Mouse (Mus musculus): ENCODE data around the gene Pdcd1lg2.

- no peak for TF ChIP-seq USF1 (IDR thresholded peaks at IDR 0.05; ENCODE audit: low read depth)
- TF ChIP-seq POLR2A (IDR thresholded peaks at IDR 0.05; ENCODE audit: insufficient read length, low read depth) = no peak
- no peak for TF ChIP-seq MAX (IDR thresholded peaks at IDR 0.05; ENCODE audit: low read depth)
- no peak for TF ChIP-seq MYOG (IDR thresholded peaks at IDR 0.05; ENCODE audit: control insufficient read depth in 1 of 3, insufficient read depth in 1 of 3, insufficient read length in 2 of 3, low read depth in 2 of 3)
- no peak for TF ChIP-seq TCF3 (IDR thresholded peaks at IDR 0.05; ENCODE audit: insufficient read length, low read depth)
- no peak for TF ChIP-seq E2F4 (IDR thresholded peaks at IDR 0.05; ENCODE audit: insufficient read depth)
These were observed 64.1 kb downstream of the Pdcd1lg2 start for GRCm38 (mm10) chr19:29474803-29475202.
